Mouse (Mus musculus): Measurements from ENCODE around the gene Dapk1. TPM values are rescaled to one million over a fixed set of nuclear protein-coding genes. Genes with fewer than 3 reads are reported as not detected.

The Dapk1 gene
- polyA plus RNA-seq, 1 experiment, result 0.52 TPM

DNA sequence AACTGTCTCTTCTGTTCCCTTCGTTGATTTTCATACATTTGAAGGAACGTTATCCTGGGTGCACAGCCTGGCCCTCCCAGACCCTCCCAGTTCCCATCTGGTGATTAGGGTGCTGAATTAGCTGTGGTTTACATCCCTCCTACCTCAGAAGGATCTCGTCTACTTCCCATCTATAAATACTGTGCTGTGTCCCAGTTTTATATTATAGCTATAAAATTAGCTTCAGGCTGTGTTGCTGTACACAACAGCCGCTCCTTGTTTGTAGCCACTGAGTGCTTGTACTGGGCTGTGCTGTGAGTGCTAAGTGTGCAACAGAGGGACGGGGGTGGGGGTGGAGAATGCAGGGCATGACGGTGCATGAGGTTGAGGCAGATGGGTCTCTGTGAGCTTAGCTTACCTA lies 77.2 kb downstream of the Dapk1 start:
- H3K36me3 ChIP-seq (ENCODE audit: control insufficient read depth, insufficient read depth), result no peaks in the 10 kb centered on the region

GRCm38 (mm10) chr13:60682714-60683695 lies 81.3 kb downstream of the Dapk1 start:
- TF ChIP-seq USF1 (IDR thresholded peaks at IDR 0.05; ENCODE audit: low read depth) (no peak), POLR2A (IDR thresholded peaks at IDR 0.05; ENCODE audit: insufficient read length, low read depth) (no peak), MAX (IDR thresholded peaks at IDR 0.05; ENCODE audit: low read depth) (no peak), REST (IDR thresholded peaks at IDR 0.05; ENCODE audit: insufficient read depth, insufficient read length) (no peak)
- H3K4me2 ChIP-seq (ENCODE audit: low read depth), result no peak overlapping the region

More for the DNA sequence above, 77.2 kb downstream of the Dapk1 start:
- TF ChIP-seq MAX (IDR thresholded peaks at IDR 0.05; ENCODE audit: low read depth) (no peak), REST (IDR thresholded peaks at IDR 0.05; ENCODE audit: insufficient read depth, insufficient read length) (no peak), SRF (IDR thresholded peaks at IDR 0.05; ENCODE audit: control insufficient read depth, insufficient read length, low read depth) (no peak), TCF3 (IDR thresholded peaks at IDR 0.05; ENCODE audit: insufficient read length, low read depth) (no peak), POLR2AphosphoS2 (IDR thresholded peaks at IDR 0.05; ENCODE audit: insufficient read length, low read depth) (no peak), TCF12 (IDR thresholded peaks at IDR 0.05; ENCODE audit: insufficient read depth, poor library complexity, severe bottlenecking) (no peak), USF1 (IDR thresholded peaks at IDR 0.05; ENCODE audit: low read depth) (no peak), MYOD1 (IDR thresholded peaks at IDR 0.05; ENCODE audit: control insufficient read depth in 1 of 3, insufficient read length in 2 of 3, low read depth in 2 of 3) (no peak), E2F4 (IDR thresholded peaks at IDR 0.05; ENCODE audit: insufficient read depth) (no peak)
- H3K27me3 ChIP-seq (ENCODE audit: control insufficient read depth, insufficient read depth, insufficient read length), result no peaks in the 10 kb centered on the region
- no peaks in the 10 kb centered on the region for H3K79me2 ChIP-seq (ENCODE audit: control insufficient read depth, insufficient read depth)
- H3K4me3 ChIP-seq, result no peak overlapping the region
- H3K4me2 ChIP-seq (ENCODE audit: low read depth), result no peak overlapping the region
- no peak overlapping the region for H3ac ChIP-seq (ENCODE audit: control insufficient read depth, insufficient read length)

GRCm38 (mm10) chr13:60684050-60684760 lies 82.5 kb downstream of the Dapk1 start:
- H3K36me3 ChIP-seq (ENCODE audit: control insufficient read depth, insufficient read depth), result no peaks in the 10 kb centered on the region
- no peaks in the 10 kb centered on the region for H3K27me3 ChIP-seq (ENCODE audit: control insufficient read depth, insufficient read depth, insufficient read length)
- H3K4me2 ChIP-seq (ENCODE audit: low read depth), result no peak overlapping the region
- TF ChIP-seq REST (IDR thresholded peaks at IDR 0.05; ENCODE audit: insufficient read depth, insufficient read length) (no peak), CEBPB (IDR thresholded peaks at IDR 0.05; ENCODE audit: insufficient read depth, poor library complexity, severe bottlenecking) (no peak), MYOD1 (IDR thresholded peaks at IDR 0.05; ENCODE audit: control insufficient read depth in 1 of 3, insufficient read length in 2 of 3, low read depth in 2 of 3) (no peak), TCF3 (IDR thresholded peaks at IDR 0.05; ENCODE audit: insufficient read length, low read depth) (no peak), MAX (IDR thresholded peaks at IDR 0.05; ENCODE audit: low read depth) (no peak), MYOG (IDR thresholded peaks at IDR 0.05; ENCODE audit: control insufficient read depth in 1 of 3, insufficient read depth in 1 of 3, insufficient read length in 2 of 3, low read depth in 2 of 3) (no peak), SRF (IDR thresholded peaks at IDR 0.05; ENCODE audit: control insufficient read depth, insufficient read length, low read depth) (no peak), USF1 (IDR thresholded peaks at IDR 0.05; ENCODE audit: low read depth) (no peak), POLR2A (IDR thresholded peaks at IDR 0.05; ENCODE audit: insufficient read length, low read depth) (no peak), TCF12 (IDR thresholded peaks at IDR 0.05; ENCODE audit: insufficient read depth, poor library complexity, severe bottlenecking) (no peak), E2F4 (IDR thresholded peaks at IDR 0.05; ENCODE audit: insufficient read depth) (no peak), POLR2AphosphoS2 (IDR thresholded peaks at IDR 0.05; ENCODE audit: insufficient read length, low read depth) (no peak)
- no peaks in the 10 kb centered on the region for H3K79me2 ChIP-seq (ENCODE audit: control insufficient read depth, insufficient read depth)
- H3K4me3 ChIP-seq, result no peak overlapping the region
- no peak overlapping the region for H3ac ChIP-seq (ENCODE audit: control insufficient read depth, insufficient read length)

More at GRCm38 (mm10) chr13:60682714-60683695, 81.3 kb downstream of the Dapk1 start:
- Histone ChIP-seq H3K27me3 (ENCODE audit: control insufficient read depth, insufficient read depth, insufficient read length) (no peaks in the 10 kb centered on the region), H3K79me2 (ENCODE audit: control insufficient read depth, insufficient read depth) (no peaks in the 10 kb centered on the region), H3K36me3 (ENCODE audit: control insufficient read depth, insufficient read depth) (no peaks in the 10 kb centered on the region), H3K4me3 (no peak overlapping the region), H3ac (ENCODE audit: control insufficient read depth, insufficient read length) (no peak overlapping the region)

- no peaks in the 10 kb centered on the region for H3K27me3 ChIP-seq (ENCODE audit: control insufficient read depth, insufficient read depth, insufficient read length)
- no peak overlapping the region for H3K4me2 ChIP-seq (ENCODE audit: low read depth)
- H3K36me3 ChIP-seq (ENCODE audit: control insufficient read depth, insufficient read depth), result no peaks in the 10 kb centered on the region
- TF ChIP-seq MYOG (IDR thresholded peaks at IDR 0.05; ENCODE audit: control insufficient read depth in 1 of 3, insufficient read depth in 1 of 3, insufficient read length in 2 of 3, low read depth in 2 of 3) (no peak), MAX (IDR thresholded peaks at IDR 0.05; ENCODE audit: low read depth) (no peak), CEBPB (IDR thresholded peaks at IDR 0.05; ENCODE audit: insufficient read depth, poor library complexity, severe bottlenecking) (no peak), SRF (IDR thresholded peaks at IDR 0.05; ENCODE audit: control insufficient read depth, insufficient read length, low read depth) (no peak), POLR2AphosphoS2 (IDR thresholded peaks at IDR 0.05; ENCODE audit: insufficient read length, low read depth) (no peak), TCF3 (IDR thresholded peaks at IDR 0.05; ENCODE audit: insufficient read length, low read depth) (no peak), POLR2A (IDR thresholded peaks at IDR 0.05; ENCODE audit: insufficient read length, low read depth) (no peak), USF1 (IDR thresholded peaks at IDR 0.05; ENCODE audit: low read depth) (no peak), MYOD1 (IDR thresholded peaks at IDR 0.05; ENCODE audit: control insufficient read depth in 1 of 3, insufficient read length in 2 of 3, low read depth in 2 of 3) (no peak), TCF12 (IDR thresholded peaks at IDR 0.05; ENCODE audit: insufficient read depth, poor library complexity, severe bottlenecking) (no peak)
- H3K4me3 ChIP-seq, result no peak overlapping the region
- H3ac ChIP-seq (ENCODE audit: control insufficient read depth, insufficient read length), result no peak overlapping the region
- no peaks in the 10 kb centered on the region for H3K79me2 ChIP-seq (ENCODE audit: control insufficient read depth, insufficient read depth)
Observed at GRCm38 (mm10) chr13:60684806-60685205, 83.1 kb downstream of the Dapk1 start.
